Mouse (Mus musculus) megakaryocyte, embryonic 14.5 days (primary cell): ENCODE measurements around the gene Gatad2a.

Experiments used
- FLI1 ChIP-seq: IDR thresholded peaks from 2 replicates; pipeline ENCODE4 v1.6.1; 2012; ENCODE audit warnings: low read length, inconsistent platforms, mixed read lengths
- GATA1 ChIP-seq: IDR thresholded peaks from 3 replicates; pipeline ENCODE4 v1.6.1; 2012; ENCODE audit warnings: mixed read lengths, low read length, inconsistent platforms, borderline replicate concordance

DNA sequence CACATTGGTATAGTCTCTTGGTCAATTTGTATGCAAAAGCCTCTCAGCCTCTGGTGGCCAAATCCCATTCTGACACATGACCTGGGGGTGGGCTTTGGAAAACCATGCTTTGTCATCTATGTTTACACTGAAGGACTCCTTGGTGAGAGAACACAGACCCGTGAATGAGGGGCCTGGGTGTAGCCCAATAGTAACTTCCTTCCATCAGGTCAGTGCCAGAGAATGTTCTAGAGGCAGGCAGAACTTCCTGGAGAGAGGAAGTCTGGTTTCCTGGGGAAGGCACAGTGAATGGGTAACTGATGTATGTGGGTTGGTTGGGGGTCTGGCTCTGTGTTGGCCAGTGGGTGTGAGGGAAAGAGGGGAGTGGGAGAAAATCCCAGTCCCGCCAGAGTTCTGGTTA is 9.0 kb upstream of the Gatad2a start:
- TF ChIP-seq GATA1 (no peak), FLI1 (no peak)
